Mouse (Mus musculus): ENCODE results near the gene Rabgef1.

- TF ChIP-seq CTCF (IDR thresholded peaks at IDR 0.05; ENCODE audit: extremely low read depth, insufficient read depth, insufficient read length, insufficient replicate concordance) (no peak), POLR2A (IDR thresholded peaks at IDR 0.05; ENCODE audit: low read depth, low read length) (no peak)
These were observed 6.4 kb upstream of the Rabgef1 start for GRCm38 (mm10) chr5:130165213-130165612.
